Mouse (Mus musculus) limb, embryonic 11.5 days (tissue): Measurements from ENCODE around the gene Rhof. TPM values are rescaled to one million over a fixed set of nuclear protein-coding genes. Genes with fewer than 3 reads are reported as not detected.

ENCODE experiments used
- ATAC-seq: fragments of 200-750 bp; cut with Nextera tagmentation; 2 replicates; pipeline ENCODE4 v1.8.0; 2017; ENCODE audit warnings: low read depth; ENCODE audit not compliant: insufficient number of reproducible peaks, low FRiP score, low TSS enrichment
- DNase-seq: peaks from one replicate; pipeline ENCODE4 v3.0.0-alpha.2; 2015; ENCODE audit warnings: low spot score
- H3K27ac ChIP-seq: fragments of 300-500 bp; sonication (generic); replicated peaks from 2 replicates; pipeline ENCODE4 v1.5.1; 2014; ENCODE audit warnings: low read depth, mild to moderate bottlenecking, low read length
- H3K27me3 ChIP-seq: fragments of 300-500 bp; sonication (generic); 2 replicates; pipeline ENCODE4 v1.6.1; 2014; ENCODE audit warnings: mild to moderate bottlenecking, low read length, mixed read lengths; ENCODE audit not compliant: control insufficient read depth, insufficient read depth
- H3K36me3 ChIP-seq: fragments of 300-500 bp; sonication (generic); 2 replicates; pipeline ENCODE4 v1.6.1; 2014; ENCODE audit warnings: mild to moderate bottlenecking, low read length, moderate library complexity, mixed read lengths; ENCODE audit not compliant: control insufficient read depth, insufficient read depth
- H3K4me1 ChIP-seq: fragments of 300-500 bp; sonication (generic); 2 replicates; pipeline ENCODE4 v1.6.1; 2014; ENCODE audit warnings: low read length, mixed read lengths; ENCODE audit not compliant: control insufficient read depth, insufficient read depth
- H3K4me2 ChIP-seq: fragments of 300-500 bp; sonication (generic); 2 replicates; pipeline ENCODE4 v1.6.1; 2014; ENCODE audit warnings: low read depth, mild to moderate bottlenecking, moderate library complexity; ENCODE audit not compliant: severe bottlenecking
- H3K4me3 ChIP-seq: fragments of 300-500 bp; sonication (generic); 2 replicates; pipeline ENCODE4 v1.5.1; 2014; ENCODE audit warnings: low read depth, low read length
- H3K9ac ChIP-seq: fragments of 300-500 bp; sonication (generic); 2 replicates; pipeline ENCODE4 v1.6.1; 2014; ENCODE audit warnings: mild to moderate bottlenecking, low read length
- H3K9me3 ChIP-seq: fragments of 300-500 bp; sonication (generic); 2 replicates; pipeline ENCODE4 v1.6.1; 2016; ENCODE audit warnings: low read length; ENCODE audit not compliant: control insufficient read depth
- WGBS: fragments of 180-500 bp; shearing (Covaris S2); extraction: QIAGEN DNeasy Blood & Tissue Kit; methylation state at CpG from one replicate; pipeline ENCODE4 v1.1.7; 2014; 5-methylcytosine and 5-hydroxymethylcytosine counted together
- polyA plus RNA-seq: library from polyadenylated mRNA; unstranded; fragments of >200 nt; fragmentation: Nextera tagmentation; extraction: Ambion mirVana; gene quantifications from 2 replicates; pipeline ENCODE4 v1.2.1, GENCODE M21; 2014

Rhof gene
- polyA plus RNA-seq, 1 experiment from 2014 or later = 2.9 TPM

GRCm38 (mm10) chr5:123057366-123058250, 74.9 kb downstream of the Rhof start:
- H3K4me2 ChIP-seq = peak overlapping the region; percentile 31; the same call in 1 of the 2 replicates
- H3K4me1 ChIP-seq = peaks cover 10% of the 10 kb centered on the region
- ATAC-seq (peak; percentile 84), DNase-seq (peak; percentile 100)
- H3K9me3 ChIP-seq = no peaks in the 10 kb centered on the region
- no peak overlapping the region for H3K27ac ChIP-seq
- no peaks in the 10 kb centered on the region for H3K36me3 ChIP-seq
- no peak overlapping the region; the same call in 1 of the 2 replicates for H3K9ac ChIP-seq
- 8% methylated on average over 48 of the region's 48 CpGs for WGBS
- peak overlapping the region; percentile 20 for H3K4me3 ChIP-seq
- H3K27me3 ChIP-seq = no peaks in the 10 kb centered on the region

Other genes starting within 250 kb of the Rhof start
- 67.2 and 79.4 TPM in 2 replicates for gene Kdm2b, start 142.9 kb downstream of the Rhof start, polyA plus RNA-seq
- gene Orai1, start 117.6 kb downstream of the Rhof start, polyA plus RNA-seq = 10.0 and 10.3 TPM in 2 replicates
- gene Morn3, start 85.7 kb downstream of the Rhof start, polyA plus RNA-seq = 0.64 TPM in 1 of 2 replicates, not detected in the other
- gene Tmem120b, start 64.3 kb downstream of the Rhof start, polyA plus RNA-seq = 9.3 and 11.3 TPM in 2 replicates
- gene Setd1b, start 9.5 kb upstream of the Rhof start, polyA plus RNA-seq = 12.0 and 14.0 TPM in 2 replicates
- gene Psmd9, start 36.7 kb upstream of the Rhof start, polyA plus RNA-seq = 82.6 and 85.8 TPM in 2 replicates
- not detected in 2 replicates for gene Hpd, start 50.0 kb upstream of the Rhof start, polyA plus RNA-seq
- 0.13 and 0.28 TPM in 2 replicates for gene Wdr66, start 119.4 kb upstream of the Rhof start, polyA plus RNA-seq
- gene Bcl7a, start 211.1 kb upstream of the Rhof start, polyA plus RNA-seq = 44.4 and 45.2 TPM in 2 replicates